Mouse (Mus musculus) cerebellum, postnatal 25 days (tissue): ENCODE measurements around the gene Fitm2.

Source experiments
- DNase-seq, 2 experiments: peaks; one replicate each; pipeline ENCODE4 v3.0.0; 2021; ENCODE audit warnings: mixed read lengths in 2 of 2

Gene Fitm2

DNA sequence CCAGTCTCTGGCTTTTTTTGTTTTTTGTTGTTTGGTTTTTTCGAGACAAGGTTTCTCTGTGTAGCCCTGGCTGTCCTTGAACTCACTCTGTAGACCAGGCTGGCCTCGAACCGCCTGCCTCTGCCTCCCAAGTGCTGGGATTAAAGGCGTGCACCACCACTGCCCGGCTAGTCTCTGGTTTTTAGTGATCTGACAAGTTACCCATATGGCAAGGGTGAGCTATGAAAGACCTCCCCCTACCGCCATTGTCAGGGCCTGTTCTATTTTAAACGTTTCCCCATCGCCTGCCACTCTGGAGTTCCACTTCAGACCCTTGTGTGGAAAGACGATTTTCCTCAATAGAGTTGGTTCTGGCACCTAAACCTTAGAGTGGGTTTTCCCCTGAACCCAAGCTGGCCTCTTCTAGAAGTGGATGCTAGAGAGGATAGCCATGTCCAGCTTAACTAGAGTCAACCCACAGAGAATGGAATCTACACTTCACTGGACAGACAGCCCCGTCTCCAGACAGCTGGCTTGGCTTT lies 52.0 kb downstream of the Fitm2 start:
- no peak for DNase-seq

DNA sequence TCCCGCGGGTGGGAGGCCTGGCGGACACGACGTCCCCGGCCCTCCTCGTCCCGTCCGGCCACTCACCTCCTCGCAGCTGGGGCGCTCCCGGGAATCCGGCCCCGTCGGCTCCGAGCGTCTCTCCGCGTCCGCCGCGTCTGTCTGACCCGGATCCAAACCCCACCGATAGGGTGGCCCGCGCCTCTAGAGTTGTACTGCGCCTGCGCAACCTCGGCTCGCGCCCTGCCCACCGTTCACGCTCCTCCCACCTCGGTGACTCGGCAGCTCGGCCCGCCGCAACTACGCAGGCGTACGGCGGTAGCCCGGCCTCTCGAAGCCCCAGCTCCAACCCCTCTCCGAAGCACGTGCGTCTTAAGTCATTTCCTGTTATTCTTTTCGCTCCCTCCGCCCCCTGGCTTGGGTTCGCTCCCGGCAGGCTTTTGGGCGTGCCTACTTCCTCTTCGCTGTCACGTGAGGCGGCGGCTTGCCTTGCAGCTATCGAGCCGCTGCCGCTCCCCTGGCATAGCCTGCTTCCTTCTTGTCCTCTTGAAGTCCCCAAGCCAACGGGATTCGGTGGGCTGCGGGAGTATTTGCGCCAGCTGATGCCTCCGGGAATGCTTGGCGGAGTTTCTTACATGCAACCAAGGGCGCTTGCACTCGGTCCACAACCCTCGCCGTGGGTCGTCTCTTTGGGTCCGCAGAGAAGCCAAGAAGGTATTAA lies 52.9 kb downstream of the Fitm2 start:
- peak; percentile 99 for DNase-seq

DNA sequence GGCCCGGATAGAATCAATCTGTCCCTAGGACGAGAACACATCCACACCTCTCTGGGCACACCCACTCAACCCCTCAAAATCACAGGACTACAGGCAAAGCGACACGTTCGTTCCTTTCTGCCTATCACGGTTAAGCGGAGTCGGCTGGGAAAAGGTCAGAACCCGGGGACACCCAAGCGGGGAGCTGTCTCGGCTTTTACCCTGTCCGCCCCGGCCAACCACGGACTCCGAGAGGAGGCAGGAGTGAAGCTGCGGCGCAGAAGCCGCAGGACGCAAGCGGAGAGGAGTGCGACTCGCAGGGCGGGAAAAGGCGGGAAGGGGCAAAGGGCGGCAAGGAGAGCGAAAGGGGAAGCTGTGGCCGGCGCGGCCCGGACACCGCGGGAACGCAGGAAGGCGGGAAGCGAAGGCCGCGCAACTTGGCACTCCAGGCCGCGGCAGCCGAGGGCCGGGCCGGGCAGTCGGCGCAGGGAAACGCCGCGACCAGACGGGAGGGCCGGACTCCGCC lies 53.5 kb downstream of the Fitm2 start:
- no peak for DNase-seq

DNA sequence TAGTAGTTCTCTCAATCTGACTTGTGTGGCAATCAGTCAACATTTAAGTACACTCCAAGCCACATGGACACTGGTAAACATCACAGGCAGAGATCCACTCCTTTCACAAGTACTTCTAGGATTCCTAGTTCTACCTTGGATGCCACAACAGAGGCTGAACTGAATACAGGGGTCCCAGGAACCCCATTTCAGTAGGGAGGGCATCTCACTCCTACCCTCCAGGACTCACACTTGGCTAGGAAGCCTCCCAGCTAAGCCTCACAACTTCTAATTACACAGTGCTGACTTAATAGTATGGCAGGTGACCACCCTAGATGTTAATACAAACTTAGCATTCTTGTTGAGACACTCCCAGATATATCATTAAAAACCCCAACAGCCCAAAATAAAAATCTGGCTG lies 54.6 kb downstream of the Fitm2 start:
- DNase-seq = no peak

- DNase-seq = no peak
Measured at GRCm38 (mm10) chr2:163417026-163417425, 55.4 kb downstream of the Fitm2 start.
